Mouse (Mus musculus): ENCODE results near the gene Snhg11. TPM values are rescaled to one million over a fixed set of nuclear protein-coding genes. Genes with fewer than 3 reads are reported as not detected.

Snhg11 gene
- total RNA-seq, 4 experiments from 2014 or later: 16.5 to 72.5 (median 44.2) TPM

Other genes starting within 250 kb of the Snhg11 start
- gene Tgm2, start 229.2 kb upstream of the Snhg11 start, total RNA-seq (2022): 10 to 100 TPM; 58.1 to 75.3 (median 62.3) TPM
- 1 to 10 TPM; 1.4 to 7.8 (median 4.4) TPM for gene D630003M21Rik, start 146.4 kb upstream of the Snhg11 start, total RNA-seq (2022)
- not detected for gene Bpi, start 117.5 kb upstream of the Snhg11 start, total RNA-seq (2022)
- gene Lbp, start 69.1 kb upstream of the Snhg11 start, total RNA-seq (2022): 10 to 100 TPM; 17.7 to 53.5 (median 24.9) TPM
- 10 to 100 TPM; 70.4 to 97.0 (median 85.3) TPM for gene Ralgapb, start 34.2 kb downstream of the Snhg11 start, total RNA-seq (2022)
- 10 to 100 TPM in 3 of 4 experiments, 1 to 10 TPM in 1; 6.9 to 56.3 (median 40.8) TPM for gene Adig, start 127.0 kb downstream of the Snhg11 start, total RNA-seq (2022)
- gene Arhgap40, start 137.2 kb downstream of the Snhg11 start, total RNA-seq (2022): not detected
- gene Slc32a1, start 235.1 kb downstream of the Snhg11 start, total RNA-seq (2022): under 1 TPM in 2 of 4 experiments, not detected in 2; 0.11 to 0.17 TPM
- gene Actr5, start 249.2 kb downstream of the Snhg11 start, total RNA-seq (2022): 10 to 100 TPM; 13.2 to 19.7 (median 14.6) TPM